Mouse (Mus musculus) stomach, embryonic 16.5 days (tissue): ENCODE data around the gene Cfap97d1. TPM values are rescaled to one million over a fixed set of nuclear protein-coding genes. Genes with fewer than 3 reads are reported as not detected.

ENCODE experiments used
- ATAC-seq: fragments of 200-750 bp; cut with Nextera tagmentation; 2 replicates; pipeline ENCODE4 v1.8.0; 2017; ENCODE audit warnings: moderate number of reproducible peaks, moderate TSS enrichment; ENCODE audit not compliant: insufficient read depth, low FRiP score
- H3K27ac ChIP-seq: fragments of 300-500 bp; sonication (generic); 2 replicates; pipeline ENCODE4 v1.5.1; 2014; ENCODE audit warnings: low read length
- H3K27me3 ChIP-seq: fragments of 300-500 bp; sonication (generic); 2 replicates; pipeline ENCODE4 v1.6.1; 2014; ENCODE audit warnings: low read length, control low read depth, mixed read lengths; ENCODE audit not compliant: control insufficient read depth, insufficient read depth
- H3K36me3 ChIP-seq: fragments of 300-500 bp; sonication (generic); 2 replicates; pipeline ENCODE4 v1.6.1; 2014; ENCODE audit warnings: low read length; ENCODE audit not compliant: control insufficient read depth, insufficient read depth
- H3K4me1 ChIP-seq: fragments of 300-500 bp; sonication (generic); 2 replicates; pipeline ENCODE4 v1.6.1; 2014; ENCODE audit warnings: low read length, control low read depth, mixed read lengths; ENCODE audit not compliant: control insufficient read depth, insufficient read depth
- H3K4me2 ChIP-seq: fragments of 300-500 bp; sonication (generic); 2 replicates; pipeline ENCODE4 v1.6.1; 2014; ENCODE audit warnings: low read depth, low read length, mixed read lengths
- H3K4me3 ChIP-seq: fragments of 300-500 bp; sonication (generic); replicated peaks from 2 replicates; pipeline ENCODE4 v1.5.1; 2014; ENCODE audit warnings: mild to moderate bottlenecking, low read length
- H3K9ac ChIP-seq: fragments of 300-500 bp; sonication (generic); 2 replicates; pipeline ENCODE4 v1.6.1; 2014; ENCODE audit warnings: low read length
- H3K9me3 ChIP-seq: fragments of 300-500 bp; sonication (generic); replicated peaks from 2 replicates; pipeline ENCODE4 v1.6.1; 2016; ENCODE audit warnings: low read length, control low read depth; ENCODE audit not compliant: control insufficient read depth
- WGBS: fragments of 180-500 bp; shearing (Covaris S2); extraction: QIAGEN DNeasy Blood & Tissue Kit; methylation state at CpG from one replicate; pipeline ENCODE4 v1.1.7; 2014; 5-methylcytosine and 5-hydroxymethylcytosine counted together
- polyA plus RNA-seq: library from polyadenylated mRNA; unstranded; fragments of >200 nt; fragmentation: Nextera tagmentation; extraction: Ambion mirVana; gene quantifications from 2 replicates; pipeline ENCODE4 v1.2.1, GENCODE M21; 2015

Gene Cfap97d1
- polyA plus RNA-seq, 1 experiment from 2014 or later: not detected

- Histone ChIP-seq H3K27me3 (no peaks in the 10 kb centered on the region), H3K9ac (no peak overlapping the region), H3K4me1 (no peaks in the 10 kb centered on the region), H3K4me3 (no peak overlapping the region), H3K9me3 (no peaks in the 10 kb centered on the region), H3K27ac (no peak overlapping the region), H3K4me2 (no peak overlapping the region), H3K36me3 (no peaks in the 10 kb centered on the region)
- WGBS: 77% methylated on average over 13 of the region's 13 CpGs
- no peak for ATAC-seq
These were observed 26.1 kb downstream of the Cfap97d1 start for GRCm38 (mm10) chr11:102010140-102010539.

DNA sequence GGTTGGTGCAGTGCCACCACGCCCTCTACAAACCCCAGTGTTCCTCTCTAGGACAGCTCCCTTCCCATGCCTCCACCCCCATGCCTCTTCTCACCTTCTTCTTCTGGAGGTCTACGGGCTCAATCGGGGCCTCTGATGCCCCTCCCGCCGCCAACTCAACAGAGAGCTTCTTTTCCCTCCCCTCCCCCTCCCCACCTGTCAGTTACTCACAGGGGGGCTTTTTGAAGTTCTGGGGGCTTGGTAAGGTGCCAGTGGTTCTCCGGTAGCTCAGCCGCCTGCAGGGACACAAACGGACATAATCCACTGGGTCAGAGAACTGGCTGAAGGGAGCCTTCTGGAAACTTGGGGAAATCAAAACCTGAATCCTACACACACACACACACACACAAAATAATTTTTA lies 27.4 kb downstream of the Cfap97d1 start:
- no peaks in the 10 kb centered on the region for H3K4me1 ChIP-seq
- no peak overlapping the region for H3K4me3 ChIP-seq
- no peaks in the 10 kb centered on the region for H3K9me3 ChIP-seq
- H3K27me3 ChIP-seq: no peaks in the 10 kb centered on the region
- no peaks in the 10 kb centered on the region for H3K36me3 ChIP-seq
- no peak overlapping the region for H3K9ac ChIP-seq
- no peak for ATAC-seq
- H3K4me2 ChIP-seq: no peak overlapping the region
- H3K27ac ChIP-seq: no peak overlapping the region
- WGBS: 82% methylated on average over 8 of the region's 8 CpGs

DNA sequence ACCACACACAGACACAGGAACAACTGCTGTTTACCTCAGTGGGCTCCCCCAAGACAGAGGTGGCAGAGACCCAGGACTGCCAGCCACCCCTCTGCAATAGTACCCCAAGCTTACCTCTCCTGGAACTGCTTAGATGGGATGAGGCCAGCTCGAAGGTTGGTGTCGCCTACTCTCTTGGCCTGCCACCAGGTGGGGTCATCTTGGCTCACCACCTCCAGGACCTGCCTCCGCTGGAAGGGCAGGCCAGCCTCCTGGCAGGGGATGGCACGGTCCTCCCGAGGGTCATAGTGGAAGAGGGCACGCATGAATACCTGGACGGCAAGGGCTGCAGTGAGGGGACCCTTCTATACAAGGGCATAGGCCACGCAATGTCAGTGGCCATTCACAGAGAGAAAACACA lies 29.1 kb downstream of the Cfap97d1 start:
- no peak overlapping the region for H3K4me2 ChIP-seq
- no peaks in the 10 kb centered on the region for H3K27me3 ChIP-seq
- no peak overlapping the region for H3K27ac ChIP-seq
- 72% methylated on average over 8 of the region's 8 CpGs for WGBS
- H3K36me3 ChIP-seq: no peaks in the 10 kb centered on the region
- H3K4me1 ChIP-seq: no peaks in the 10 kb centered on the region
- no peak overlapping the region for H3K4me3 ChIP-seq
- H3K9me3 ChIP-seq: no peaks in the 10 kb centered on the region
- no peak overlapping the region for H3K9ac ChIP-seq
- ATAC-seq: no peak

DNA sequence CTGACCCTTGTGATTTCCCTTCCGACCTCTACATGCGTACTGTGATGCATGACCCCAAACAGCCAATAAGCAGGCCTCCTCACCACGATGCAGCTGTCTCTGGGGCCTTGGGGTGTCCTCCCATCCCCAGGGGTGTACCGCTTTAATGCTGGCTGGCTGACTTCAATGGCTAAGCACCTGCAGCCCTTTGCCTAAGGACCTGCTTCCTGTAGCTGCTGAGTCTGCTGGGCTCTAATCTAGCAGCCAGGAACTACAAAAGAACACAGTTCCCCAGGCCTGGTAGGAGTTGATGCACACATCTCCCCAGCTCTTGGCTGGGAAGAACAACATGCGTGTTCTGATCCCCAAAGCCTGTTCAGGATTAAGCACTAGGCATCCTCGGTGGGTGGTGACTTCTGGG lies 31.4 kb downstream of the Cfap97d1 start:
- WGBS: 66% methylated on average over 6 of the region's 6 CpGs
- H3K4me1 ChIP-seq: no peaks in the 10 kb centered on the region
- no peaks in the 10 kb centered on the region for H3K9me3 ChIP-seq
- no peak for ATAC-seq
- no peaks in the 10 kb centered on the region for H3K36me3 ChIP-seq
- H3K27ac ChIP-seq: no peak overlapping the region
- no peak overlapping the region for H3K9ac ChIP-seq
- no peaks in the 10 kb centered on the region for H3K27me3 ChIP-seq
- no peak overlapping the region for H3K4me2 ChIP-seq
- no peak overlapping the region for H3K4me3 ChIP-seq

DNA sequence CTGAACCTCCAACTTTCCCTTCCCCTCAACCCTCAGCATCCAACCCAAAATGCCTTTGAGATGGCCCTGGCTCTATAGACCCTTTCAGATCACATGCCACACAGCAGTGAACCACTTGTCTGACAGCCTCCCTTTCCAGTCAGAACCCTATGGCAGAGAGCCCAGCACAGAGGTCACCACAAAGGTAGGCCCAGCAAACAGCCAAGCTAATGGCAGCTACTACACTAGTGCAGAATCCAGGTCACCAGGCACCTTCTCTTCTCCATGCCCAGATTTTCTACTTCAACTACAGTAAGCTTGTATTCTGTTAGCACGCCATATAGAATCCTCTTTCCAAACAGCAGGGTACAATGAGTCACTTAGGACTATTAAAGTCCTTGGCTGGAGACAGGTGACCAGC lies 32.1 kb downstream of the Cfap97d1 start:
- H3K27me3 ChIP-seq: no peaks in the 10 kb centered on the region
- no peak overlapping the region for H3K4me3 ChIP-seq
- no peak overlapping the region for H3K27ac ChIP-seq
- no peaks in the 10 kb centered on the region for H3K4me1 ChIP-seq
- WGBS: 84% methylated on average over 1 of the region's 1 CpGs
- no peak overlapping the region for H3K9ac ChIP-seq
- H3K36me3 ChIP-seq: no peaks in the 10 kb centered on the region
- H3K4me2 ChIP-seq: no peak overlapping the region
- H3K9me3 ChIP-seq: no peaks in the 10 kb centered on the region
- ATAC-seq: no peak

GRCm38 (mm10) chr11:102019736-102020135 lies 35.7 kb downstream of the Cfap97d1 start:
- Histone ChIP-seq H3K4me3 (no peak overlapping the region), H3K27me3 (no peaks in the 10 kb centered on the region), H3K4me2 (no peak overlapping the region), H3K4me1 (no peaks in the 10 kb centered on the region), H3K9me3 (no peaks in the 10 kb centered on the region), H3K27ac (no peak overlapping the region), H3K36me3 (no peaks in the 10 kb centered on the region), H3K9ac (no peak overlapping the region)
- WGBS: 73% methylated on average over 9 of the region's 9 CpGs
- ATAC-seq: no peak

DNA sequence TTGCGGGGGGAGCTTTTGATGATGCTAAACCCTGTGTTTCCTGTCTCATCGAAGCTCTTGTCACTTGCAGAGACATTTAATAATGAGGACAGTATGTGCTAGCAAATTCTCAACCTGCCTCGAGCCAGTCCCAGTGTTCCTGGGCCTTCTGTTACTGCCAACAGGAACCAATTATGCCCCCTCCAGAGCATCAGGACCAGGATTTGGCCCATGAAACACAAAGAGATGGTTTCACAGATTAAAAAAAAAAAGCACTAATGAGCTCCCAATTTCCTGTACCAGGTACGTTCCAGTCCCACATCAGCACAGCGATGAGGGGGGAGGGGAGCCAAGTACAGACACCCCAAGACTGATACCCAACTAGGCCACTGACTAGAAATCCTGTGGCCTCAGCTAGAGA lies 37.1 kb downstream of the Cfap97d1 start:
- no peak for ATAC-seq
- Histone ChIP-seq H3K27ac (no peak overlapping the region), H3K4me1 (0 out of 2 replicates have a peak, but pooled peaks cover 3% of the 10 kb centered on the region), H3K4me2 (no peak overlapping the region), H3K9me3 (no peaks in the 10 kb centered on the region), H3K36me3 (no peaks in the 10 kb centered on the region), H3K9ac (no peak overlapping the region), H3K4me3 (no peak overlapping the region), H3K27me3 (no peaks in the 10 kb centered on the region)
- WGBS: 87% methylated on average over 5 of the region's 5 CpGs

- ATAC-seq: no peak
- WGBS: 85% methylated on average over 13 of the region's 13 CpGs
- H3K4me2 ChIP-seq: no peak overlapping the region
These were observed 39.3 kb downstream of the Cfap97d1 start for GRCm38 (mm10) chr11:102023406-102023805.

GRCm38 (mm10) chr11:102024084-102024758 lies 40.1 kb downstream of the Cfap97d1 start:
- ATAC-seq: no peak
- no peak overlapping the region for H3K4me3 ChIP-seq
- no peaks in the 10 kb centered on the region for H3K9me3 ChIP-seq
- 89% methylated on average over 6 of the region's 6 CpGs for WGBS
- H3K27me3 ChIP-seq: no peaks in the 10 kb centered on the region
- no peak overlapping the region for H3K27ac ChIP-seq
- no peak overlapping the region for H3K4me2 ChIP-seq
- 0 out of 2 replicates have a peak, but pooled peaks cover 4% of the 10 kb centered on the region for H3K4me1 ChIP-seq
- no peaks in the 10 kb centered on the region for H3K36me3 ChIP-seq
- H3K9ac ChIP-seq: no peak overlapping the region

More at GRCm38 (mm10) chr11:102023406-102023805, 39.3 kb downstream of the Cfap97d1 start:
- Histone ChIP-seq H3K36me3 (no peaks in the 10 kb centered on the region), H3K4me1 (0 out of 2 replicates have a peak, but pooled peaks cover 4% of the 10 kb centered on the region), H3K9me3 (no peaks in the 10 kb centered on the region), H3K27me3 (no peaks in the 10 kb centered on the region), H3K27ac (no peak overlapping the region), H3K9ac (no peak overlapping the region), H3K4me3 (no peak overlapping the region)
